Mouse (Mus musculus) adrenal gland (tissue): ENCODE measurements around the gene Wdr70.

ENCODE experiments used
- intact Hi-C: fragments of 180-260 bp; cut with DNase I; formaldehyde crosslinking; loops from one replicate; pipeline ENCODE4 v1.15.1; 2025

Wdr70 gene

GRCm38 (mm10) chr15:7935571-7936165 lies 163.3 kb downstream of the Wdr70 start:
- intact Hi-C loops = no loop called here

- intact Hi-C loops = no loop called here
Measured at GRCm38 (mm10) chr15:7934580-7934979, 164.4 kb downstream of the Wdr70 start.

GRCm38 (mm10) chr15:7934105-7934504 lies 164.9 kb downstream of the Wdr70 start:
- intact Hi-C loops = no loop called here

- intact Hi-C loops = no loop called here
Measured at GRCm38 (mm10) chr15:7931605-7932008, 167.4 kb downstream of the Wdr70 start.

- intact Hi-C loops = no loop called here
Measured at GRCm38 (mm10) chr15:7925382-7925781, 173.6 kb downstream of the Wdr70 start.

- intact Hi-C loops = no loop called here
Measured at GRCm38 (mm10) chr15:7923281-7923680, 175.7 kb downstream of the Wdr70 start.

- intact Hi-C loops = no loop called here
Measured at GRCm38 (mm10) chr15:7922291-7923037, 176.5 kb downstream of the Wdr70 start.

GRCm38 (mm10) chr15:7921124-7921523 lies 177.9 kb downstream of the Wdr70 start:
- intact Hi-C loops = no loop called here

GRCm38 (mm10) chr15:7906491-7907035 lies 192.4 kb downstream of the Wdr70 start:
- intact Hi-C loops = no loop called here

GRCm38 (mm10) chr15:7899286-7899685 lies 199.7 kb downstream of the Wdr70 start:
- intact Hi-C loops = no loop called here

GRCm38 (mm10) chr15:7891547-7892282 lies 207.3 kb downstream of the Wdr70 start:
- intact Hi-C loops = no loop called here

GRCm38 (mm10) chr15:7890286-7890685 lies 208.7 kb downstream of the Wdr70 start:
- intact Hi-C loops = no loop called here

GRCm38 (mm10) chr15:7889362-7889674 lies 209.7 kb downstream of the Wdr70 start:
- intact Hi-C loops = no loop called here

- intact Hi-C loops = no loop called here
Measured at GRCm38 (mm10) chr15:7888617-7889361, 210.2 kb downstream of the Wdr70 start.

- intact Hi-C loops = no loop called here
Measured at GRCm38 (mm10) chr15:7886591-7886990, 212.4 kb downstream of the Wdr70 start.

GRCm38 (mm10) chr15:7885106-7885505 lies 213.9 kb downstream of the Wdr70 start:
- intact Hi-C loops = no loop called here

- intact Hi-C loops = no loop called here
Measured at GRCm38 (mm10) chr15:7884181-7884580, 214.8 kb downstream of the Wdr70 start.

GRCm38 (mm10) chr15:7879956-7880355 lies 219.1 kb downstream of the Wdr70 start:
- intact Hi-C loops = no loop called here

- intact Hi-C loops = no loop called here
Measured at GRCm38 (mm10) chr15:7878861-7879260, 220.1 kb downstream of the Wdr70 start.

- intact Hi-C loops = no loop called here
Measured at GRCm38 (mm10) chr15:7877560-7878467, 221.2 kb downstream of the Wdr70 start.
